Mouse (Mus musculus) cerebellum, adult 11-12 months (tissue): ENCODE measurements at regions not wholly inside any gene's neighbourhood (a gene's known extent, or its start where the extent isn't known, plus 50 kb on each side); places are given as distances from the start of the nearest gene placed in this dataset.

Experiments used
- DNase-seq: peaks from one replicate; pipeline ENCODE4 v3.0.0; 2022

GRCm38 (mm10) chr17:15977374-15978031 lies 146.7 kb upstream of the Rgmb start:
- no peak for DNase-seq

GRCm38 (mm10) chr17:15971351-15971685 lies 140.5 kb upstream of the Rgmb start:
- DNase-seq = no peak

GRCm38 (mm10) chr17:15970481-15971350 lies 139.9 kb upstream of the Rgmb start:
- no peak for DNase-seq

- no peak for DNase-seq
Measured at GRCm38 (mm10) chr17:15968331-15968730, 137.5 kb upstream of the Rgmb start.

GRCm38 (mm10) chr17:15955656-15956055 lies 124.8 kb upstream of the Rgmb start:
- DNase-seq = no peak

GRCm38 (mm10) chr17:15951641-15952040 lies 120.8 kb upstream of the Rgmb start:
- DNase-seq = no peak

- DNase-seq = no peak
Measured at GRCm38 (mm10) chr17:15949753-15950152, 118.9 kb upstream of the Rgmb start.

- DNase-seq = no peak
Measured at GRCm38 (mm10) chr17:15942378-15942777, 111.5 kb upstream of the Rgmb start.

GRCm38 (mm10) chr17:15918609-15919008 lies 87.8 kb upstream of the Rgmb start:
- no peak for DNase-seq

- DNase-seq = no peak
Measured at GRCm38 (mm10) chr17:15898689-15899419, 68.0 kb upstream of the Rgmb start.

- DNase-seq = no peak
Measured at GRCm38 (mm10) chr17:15895968-15896367, 65.1 kb upstream of the Rgmb start.

- DNase-seq = no peak
Measured at GRCm38 (mm10) chr17:15891896-15892675, 61.2 kb upstream of the Rgmb start.

- DNase-seq = no peak
Measured at GRCm38 (mm10) chr17:15890595-15891140, 59.8 kb upstream of the Rgmb start.

GRCm38 (mm10) chr17:15882803-15883202 lies 52.0 kb upstream of the Rgmb start:
- no peak for DNase-seq

- DNase-seq = no peak
Measured at GRCm38 (mm10) chr17:15882245-15882644, 51.4 kb upstream of the Rgmb start.
